Mouse (Mus musculus): Measurements from ENCODE around the gene Smim12.

GRCm38 (mm10) chr4:127200769-127201617, 42.6 kb upstream of the Smim12 start:
- TF ChIP-seq POLR2A (IDR thresholded peaks at IDR 0.05; ENCODE audit: extremely low read depth, insufficient read depth, low read length) (no peak), CTCF (IDR thresholded peaks at IDR 0.05; ENCODE audit: extremely low read depth, insufficient read depth, low read length) (no peak)

Data from cortical plate, adult 2 months (tissue).